Mouse (Mus musculus): Measurements from ENCODE around the gene Adamts5. TPM values are rescaled to one million over a fixed set of nuclear protein-coding genes. Genes with fewer than 3 reads are reported as not detected.
A peak's percentile ranks its signal among the peaks of the same experiment; 100 is the strongest.

Gene Adamts5
- 0.05 TPM in 1 of 2 replicates, not detected in the other for total RNA-seq (2015)
- not detected in 2 replicates for total RNA-seq (2017)

DNA sequence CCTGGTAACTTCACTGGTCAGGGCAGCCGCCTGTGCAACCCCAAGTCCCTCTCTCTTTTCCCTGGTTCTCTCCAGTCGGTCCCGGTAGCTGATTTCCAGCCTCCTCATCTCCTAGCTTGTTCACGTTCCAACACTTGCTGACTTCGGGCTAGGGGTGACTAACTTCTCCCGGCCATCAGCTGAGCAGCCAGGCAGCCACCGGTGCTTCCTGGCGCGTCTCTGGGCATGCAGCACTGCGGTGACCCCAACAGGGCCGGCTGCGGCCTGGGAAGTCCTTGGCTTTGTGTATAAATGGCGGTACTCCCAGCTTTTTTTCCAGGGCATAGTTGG lies at the start of gene Adamts5:
Adamts5 (minus strand) TSS at position 248 of the 330 bp plus-strand sequence.
- ATAC-seq (replicated peaks; ENCODE audit: poor library complexity), result peak; percentile 46

- no peak for ATAC-seq (replicated peaks; ENCODE audit: poor library complexity)
Measured at GRCm38 (mm10) chr16:85950356-85950755, 48.7 kb upstream of the Adamts5 start.

DNA sequence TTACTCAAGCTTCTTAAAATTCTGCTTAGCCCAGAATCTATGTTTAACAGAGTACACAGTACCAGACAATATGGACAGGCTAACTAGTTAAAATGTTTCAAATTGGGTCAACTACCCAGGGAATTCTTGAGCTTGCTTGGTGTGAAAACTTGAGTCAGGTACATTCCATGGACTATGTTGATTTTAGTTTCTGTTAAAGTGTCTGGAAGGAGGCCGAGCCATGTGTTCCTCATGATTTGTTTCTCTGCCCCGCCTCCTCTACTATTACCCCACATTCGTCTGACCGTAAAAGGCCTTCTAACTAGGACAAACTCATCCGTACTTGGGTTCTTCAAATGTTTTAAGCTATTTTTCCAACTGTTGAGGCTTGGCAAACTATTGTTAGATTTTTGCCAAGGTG lies 24.4 kb upstream of the Adamts5 start:
- ATAC-seq (replicated peaks; ENCODE audit: poor library complexity), result no peak

GRCm38 (mm10) chr16:85922454-85922853 lies 20.8 kb upstream of the Adamts5 start:
- ATAC-seq (replicated peaks; ENCODE audit: poor library complexity), result no peak

- ATAC-seq (replicated peaks; ENCODE audit: poor library complexity), result no peak
Measured at GRCm38 (mm10) chr16:85920122-85920521, 18.5 kb upstream of the Adamts5 start.

DNA sequence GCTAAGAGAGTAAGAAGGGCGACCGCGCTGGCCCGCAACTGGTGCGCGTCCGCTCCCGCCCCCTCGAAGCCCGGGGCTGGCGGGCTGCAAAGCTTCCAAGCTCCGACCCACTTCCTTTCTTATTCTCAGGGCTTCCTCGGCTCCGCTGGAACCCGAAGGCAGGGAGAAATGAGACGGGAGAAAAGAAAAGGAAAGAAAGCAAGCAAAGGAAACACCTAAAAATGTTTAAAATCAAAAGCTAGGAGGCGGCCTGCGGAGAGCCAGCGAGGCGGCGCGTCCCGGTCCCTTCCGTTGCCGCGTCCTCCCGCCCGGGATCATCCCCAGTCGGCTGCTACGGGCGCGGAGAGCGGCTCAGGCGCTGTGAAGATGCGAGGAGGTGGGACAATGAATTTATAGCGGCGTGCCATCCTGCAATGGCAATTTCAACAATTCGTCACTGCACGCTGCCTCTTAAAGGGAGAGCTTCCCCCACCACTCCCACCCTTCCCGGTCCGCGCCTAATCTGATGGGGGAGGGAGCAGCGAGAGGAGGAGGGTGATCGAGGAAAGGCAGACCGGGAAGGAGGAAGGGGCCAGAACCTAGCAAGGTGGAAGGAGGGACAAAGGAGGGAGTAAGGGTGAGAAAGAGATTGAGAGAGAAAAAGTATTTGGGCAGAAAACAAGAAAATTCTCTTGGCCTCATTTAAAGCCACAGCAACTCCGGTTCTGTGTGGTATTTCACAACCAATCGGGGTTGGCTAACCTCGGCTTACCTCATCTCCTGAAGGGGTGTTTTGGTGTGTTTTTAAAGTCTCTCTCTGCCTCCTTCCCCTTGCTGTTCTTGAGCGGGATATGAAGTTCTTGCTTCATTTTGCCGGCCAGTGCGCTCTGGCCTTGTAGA lies 687 bp downstream of the Adamts5 start:
- ATAC-seq (replicated peaks; ENCODE audit: poor library complexity), result peak; percentile 92

- ATAC-seq (replicated peaks; ENCODE audit: poor library complexity), result no peak
Measured at GRCm38 (mm10) chr16:85899790-85900587, 1.6 kb downstream of the Adamts5 start.

DNA sequence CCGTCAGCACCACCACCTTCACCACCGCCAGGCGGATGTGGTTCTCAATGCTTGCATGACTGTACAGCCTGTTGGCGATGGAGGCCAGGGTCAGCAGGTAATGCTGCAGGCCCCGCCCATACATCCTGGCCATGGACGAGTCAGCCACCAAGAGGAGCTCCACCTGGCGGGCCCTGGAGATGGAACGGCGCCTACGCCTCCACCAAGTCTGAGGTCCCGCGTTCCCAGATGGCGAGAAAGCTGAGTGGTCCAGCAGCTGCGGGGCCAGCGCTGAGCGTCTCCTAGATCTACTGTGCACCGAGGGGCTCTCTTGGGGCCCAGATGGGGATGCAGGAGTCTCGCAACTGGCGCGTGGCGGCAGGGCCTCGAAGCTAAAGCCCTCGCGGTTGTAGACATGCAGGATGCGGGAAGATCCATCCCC lies 2.3 kb downstream of the Adamts5 start:
- ATAC-seq (replicated peaks; ENCODE audit: poor library complexity), result no peak

GRCm38 (mm10) chr16:85898816-85899215 lies 2.8 kb downstream of the Adamts5 start:
- no peak for ATAC-seq (replicated peaks; ENCODE audit: poor library complexity)

- ATAC-seq (replicated peaks; ENCODE audit: poor library complexity), result no peak
Measured at GRCm38 (mm10) chr16:85898391-85898790, 3.2 kb downstream of the Adamts5 start.

- ATAC-seq (replicated peaks; ENCODE audit: poor library complexity), result no peak
Measured at GRCm38 (mm10) chr16:85897854-85898253, 3.8 kb downstream of the Adamts5 start.

DNA sequence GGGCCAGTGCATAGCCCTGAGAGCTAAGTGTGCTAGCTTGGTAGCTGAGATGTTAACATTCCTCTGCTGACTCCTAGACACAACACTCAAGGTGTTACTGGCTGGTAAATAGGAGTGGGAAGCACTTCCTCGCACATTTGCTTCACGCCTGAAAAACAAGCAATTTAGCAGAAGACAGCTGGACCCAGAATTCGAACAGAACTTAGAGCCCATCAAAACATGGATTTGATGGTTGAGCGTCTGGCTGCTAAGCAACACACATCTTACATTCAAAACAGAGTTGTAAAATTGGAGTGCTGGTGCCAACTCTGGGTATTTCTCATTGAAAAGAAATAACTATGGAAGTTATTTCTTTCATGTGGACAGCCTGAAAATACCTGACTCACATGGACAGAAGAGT lies 5.7 kb downstream of the Adamts5 start:
- no peak for ATAC-seq (replicated peaks; ENCODE audit: poor library complexity)

GRCm38 (mm10) chr16:85889778-85890177 lies 11.8 kb downstream of the Adamts5 start:
- ATAC-seq (replicated peaks; ENCODE audit: poor library complexity), result no peak

DNA sequence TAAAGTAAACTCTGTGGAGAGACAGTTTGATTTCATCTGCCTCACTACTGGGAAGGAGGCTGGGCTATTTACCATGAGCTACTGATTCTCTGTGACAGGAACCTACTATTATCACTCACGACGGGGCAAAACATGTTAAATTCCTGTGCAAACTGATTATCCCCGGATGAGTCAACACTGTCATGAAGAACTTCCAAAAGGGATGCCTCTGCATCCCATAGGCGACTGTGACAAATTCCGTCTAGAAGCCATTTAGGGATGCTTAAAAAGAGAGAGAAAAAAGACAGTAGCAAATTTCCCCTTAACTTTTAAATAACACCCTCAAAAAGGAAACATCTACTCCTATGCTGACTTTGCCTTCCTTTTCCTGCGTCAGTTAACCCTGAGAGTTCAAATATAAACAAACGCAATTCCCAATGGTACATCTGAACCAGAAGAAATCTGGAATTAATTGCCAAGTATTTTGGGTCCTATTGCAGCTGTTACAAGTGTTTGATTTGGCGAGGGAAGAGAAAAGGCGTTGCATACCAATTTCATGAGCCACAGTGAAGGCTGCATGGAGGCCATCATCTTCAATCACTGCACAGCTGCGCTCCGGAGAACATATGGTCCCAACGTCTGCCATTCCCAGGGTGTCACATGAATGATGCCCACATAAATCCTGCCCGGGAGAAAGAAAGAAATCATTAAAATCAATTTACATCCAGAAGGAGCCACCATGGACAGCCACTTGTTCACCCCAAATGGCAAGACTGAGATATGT lies 14.2 kb downstream of the Adamts5 start:
- no peak for ATAC-seq (replicated peaks; ENCODE audit: poor library complexity)

DNA sequence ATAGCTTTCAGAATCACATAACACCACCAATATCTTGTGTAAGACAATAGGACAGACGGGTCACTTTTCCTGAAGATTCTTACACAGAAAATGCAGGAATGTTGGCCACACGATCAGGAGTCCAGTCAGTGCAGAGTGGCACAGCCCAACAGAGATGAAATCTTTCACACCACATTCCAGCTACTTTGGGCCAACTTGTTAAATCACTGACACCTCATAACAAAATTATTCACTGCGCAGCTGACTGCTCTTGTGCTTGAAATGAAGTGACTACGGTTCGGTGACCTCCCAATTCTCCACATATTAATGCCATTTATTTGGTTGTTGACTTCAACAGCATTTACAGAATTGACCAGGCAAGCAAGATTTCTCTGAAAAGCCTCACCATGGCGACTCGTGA lies 22.6 kb downstream of the Adamts5 start:
- ATAC-seq (replicated peaks; ENCODE audit: poor library complexity), result no peak

GRCm38 (mm10) chr16:85874141-85874540 lies 27.5 kb downstream of the Adamts5 start:
- ATAC-seq (replicated peaks; ENCODE audit: poor library complexity), result no peak

DNA sequence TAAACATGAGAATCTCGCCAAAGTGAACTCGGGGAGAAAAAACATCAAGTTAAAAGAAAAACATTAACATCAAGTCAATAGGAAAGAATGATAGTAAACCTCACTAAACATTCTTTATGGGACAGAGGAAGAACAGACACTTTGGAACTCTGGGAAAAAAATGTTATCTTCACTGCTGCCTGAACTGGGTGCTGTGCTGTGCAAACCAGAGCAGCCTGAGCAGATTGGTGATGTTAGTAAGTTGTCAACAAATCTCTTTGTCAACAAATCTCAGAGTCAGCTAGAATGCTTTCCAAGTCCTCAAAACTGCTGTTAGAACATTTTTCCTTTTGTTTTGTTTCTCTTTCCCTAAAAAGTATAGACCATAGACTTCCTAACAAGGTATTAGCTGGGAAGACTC lies 29.7 kb downstream of the Adamts5 start:
- no peak for ATAC-seq (replicated peaks; ENCODE audit: poor library complexity)

DNA sequence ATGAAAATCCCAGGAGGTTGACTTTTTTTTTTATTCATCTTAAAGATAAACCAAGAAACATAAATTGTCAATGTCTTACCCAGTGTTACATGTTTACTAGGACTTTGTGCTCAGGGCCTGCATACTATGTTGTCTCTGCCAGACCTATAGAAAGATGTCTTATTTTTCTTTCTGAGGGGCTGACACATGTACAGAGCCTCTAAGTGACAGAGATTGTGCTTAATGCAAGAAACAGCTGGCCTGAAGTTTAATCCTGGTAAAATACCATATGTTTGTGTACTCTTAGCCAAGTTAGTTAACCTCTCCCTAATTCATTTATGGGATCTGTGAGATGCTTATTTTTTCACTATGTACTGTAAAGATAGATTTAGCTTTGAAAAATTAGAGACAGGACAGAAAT lies 30.4 kb downstream of the Adamts5 start:
- no peak for ATAC-seq (replicated peaks; ENCODE audit: poor library complexity)

- ATAC-seq (replicated peaks; ENCODE audit: poor library complexity), result 0 out of 2 replicates have a peak, but pooled peaks have one; percentile 37
Measured at GRCm38 (mm10) chr16:85864691-85865389, 36.8 kb downstream of the Adamts5 start.

- ATAC-seq (replicated peaks; ENCODE audit: poor library complexity), result no peak
Measured at GRCm38 (mm10) chr16:85854505-85854904, 47.1 kb downstream of the Adamts5 start.

GRCm38 (mm10) chr16:85827066-85827465 lies 74.6 kb downstream of the Adamts5 start:
- ATAC-seq (replicated peaks; ENCODE audit: poor library complexity), result no peak
